Mouse (Mus musculus): Measurements from ENCODE around the gene Syap1.

GRCm38 (mm10) chrX:162844447-162845100 is 43.7 kb downstream of the Syap1 start:
- no peak for TF ChIP-seq CTCF (IDR thresholded peaks at IDR 0.05; ENCODE audit: insufficient read depth, low read depth, low read length)
- TF ChIP-seq POLR2A (IDR thresholded peaks at IDR 0.05; ENCODE audit: insufficient read depth, low read depth, low read length): no peak

Measured in olfactory bulb, adult 2 months (tissue).